Mouse (Mus musculus) midbrain, embryonic 15.5 days (tissue): ENCODE measurements at regions not wholly inside any gene's neighbourhood (a gene's known extent, or its start where the extent isn't known, plus 50 kb on each side); places are given as distances from the start of the nearest gene placed in this dataset.
A peak's percentile ranks its signal among the peaks of the same experiment; 100 is the strongest.

Experiments used
- ATAC-seq: fragments of 200-750 bp; cut with Nextera tagmentation; replicated peaks from 2 replicates; pipeline ENCODE4 v1.8.0; 2017; ENCODE audit warnings: moderate TSS enrichment
- H3K27ac ChIP-seq: fragments of 300-500 bp; sonication (generic); 2 replicates; pipeline ENCODE4 v1.5.1; 2015; ENCODE audit warnings: mild to moderate bottlenecking, inconsistent platforms
- H3K27me3 ChIP-seq: fragments of 300-500 bp; sonication (generic); replicated peaks from 2 replicates; pipeline ENCODE4 v1.6.1; 2015; ENCODE audit warnings: inconsistent platforms
- H3K36me3 ChIP-seq: fragments of 300-500 bp; sonication (generic); replicated peaks from 2 replicates; pipeline ENCODE4 v1.6.1; 2015; ENCODE audit warnings: inconsistent platforms
- H3K4me1 ChIP-seq: fragments of 300-500 bp; sonication (generic); 2 replicates; pipeline ENCODE4 v1.6.1; 2015; ENCODE audit warnings: inconsistent platforms
- H3K4me2 ChIP-seq: fragments of 300-500 bp; sonication (generic); 2 replicates; pipeline ENCODE4 v1.6.1; 2015; ENCODE audit warnings: inconsistent platforms, mild to moderate bottlenecking, moderate library complexity
- H3K4me3 ChIP-seq: fragments of 300-500 bp; sonication (generic); 2 replicates; pipeline ENCODE4 v1.5.1; 2015; ENCODE audit warnings: mild to moderate bottlenecking, inconsistent platforms
- H3K9ac ChIP-seq: fragments of 300-500 bp; sonication (generic); 2 replicates; pipeline ENCODE4 v1.6.1; 2015; ENCODE audit warnings: mild to moderate bottlenecking, inconsistent platforms
- H3K9me3 ChIP-seq: fragments of 300-500 bp; sonication (generic); 2 replicates; pipeline ENCODE4 v1.6.1; 2016; ENCODE audit warnings: inconsistent platforms
- WGBS: fragments of 180-500 bp; shearing (Covaris S2); methylation state at CpG from one replicate; pipeline ENCODE4 v1.1.7; 2015; ENCODE audit warnings: mixed read lengths; 5-methylcytosine and 5-hydroxymethylcytosine counted together

DNA sequence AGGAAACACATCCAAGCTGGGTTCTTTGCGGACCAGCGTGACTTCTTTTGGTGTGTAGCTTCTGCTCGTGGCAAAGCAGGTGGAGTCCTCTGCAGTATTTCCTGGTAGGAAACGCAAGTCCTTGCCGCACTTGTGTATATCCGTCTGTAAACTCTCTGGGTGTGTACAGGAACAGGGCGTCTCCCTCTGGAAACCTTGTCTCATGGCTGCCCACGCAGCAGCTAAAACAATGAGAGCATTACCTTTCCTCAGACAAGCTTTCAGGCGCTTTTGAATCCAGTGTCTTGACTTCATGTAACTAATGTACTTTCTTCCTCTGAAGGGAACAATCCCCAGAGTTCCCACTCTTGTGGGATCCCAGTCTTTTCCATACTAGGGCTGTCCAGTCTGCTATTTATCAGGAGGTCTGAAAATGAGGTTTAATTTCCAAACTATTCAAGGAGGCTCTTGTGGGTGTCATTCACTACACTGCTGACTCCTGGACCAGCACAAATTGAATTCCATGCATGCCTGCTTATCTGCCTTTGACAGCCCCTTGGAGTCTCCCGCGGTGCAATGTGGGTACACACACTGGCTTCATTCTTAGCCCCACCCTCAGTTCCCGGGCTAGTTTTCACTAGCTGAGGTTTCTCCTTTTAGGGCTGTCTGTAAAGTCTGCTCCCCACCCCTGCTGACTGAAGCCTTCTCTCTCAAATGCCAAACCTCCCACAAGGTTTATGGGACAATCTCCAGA is 161.6 kb upstream of the Anxa10 start:
- H3K36me3 ChIP-seq = no peaks in the 10 kb centered on the region
- peak; percentile 90 for ATAC-seq
- no peak overlapping the region for H3K4me3 ChIP-seq
- peak overlapping the region; percentile 48; the same call in 1 of the 2 replicates for H3K27ac ChIP-seq
- H3K4me1 ChIP-seq = peaks cover 8% of the 10 kb centered on the region; the same call in 1 of the 2 replicates
- no peak overlapping the region for H3K9ac ChIP-seq
- H3K27me3 ChIP-seq = no peaks in the 10 kb centered on the region
- H3K9me3 ChIP-seq = no peaks in the 10 kb centered on the region
- WGBS = 49% methylated on average over 12 of the region's 12 CpGs
- no peak overlapping the region for H3K4me2 ChIP-seq

DNA sequence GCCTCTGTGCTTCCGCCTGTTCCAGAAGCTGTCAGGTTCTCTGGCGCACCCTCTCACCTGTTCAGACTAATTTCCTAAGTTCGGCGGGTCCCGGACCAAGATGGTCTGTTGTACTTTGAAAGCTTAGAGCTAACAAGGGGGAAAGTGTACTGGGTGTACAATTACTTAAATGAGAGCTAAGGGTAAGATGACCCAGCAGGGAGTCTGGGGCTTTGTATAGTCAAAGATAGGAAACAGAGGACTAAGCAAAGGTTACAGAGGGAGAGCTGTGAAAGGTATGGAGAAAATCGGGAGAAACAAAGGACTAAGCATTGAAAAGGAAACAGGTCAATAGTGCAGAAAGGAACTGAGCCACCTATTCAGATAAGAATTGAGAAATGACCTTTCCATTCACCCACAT is 127.6 kb upstream of the Anxa10 start:
- H3K4me1 ChIP-seq = no peaks in the 10 kb centered on the region
- no peaks in the 10 kb centered on the region for H3K27me3 ChIP-seq
- H3K27ac ChIP-seq = no peak overlapping the region
- H3K4me2 ChIP-seq = no peak overlapping the region
- 84% methylated on average over 6 of the region's 6 CpGs for WGBS
- H3K9ac ChIP-seq = no peak overlapping the region
- ATAC-seq = no peak
- no peaks in the 10 kb centered on the region for H3K36me3 ChIP-seq
- no peaks in the 10 kb centered on the region for H3K9me3 ChIP-seq
- no peak overlapping the region for H3K4me3 ChIP-seq
